Comparison of ENCODE assay signal across 7 mouse cellular contexts in genomic region chr13:38204702-38205482, GRCm38 (mm10). TPM values are rescaled to one million over a fixed set of nuclear protein-coding genes. Genes with fewer than 3 reads are reported as not detected.
DNase-seq lines count a peak whose midpoint lies in the region; ATAC-seq lines count a peak whose summit lies in the region.

Gene Snrnp48, plus strand, starts transcription at chr13:38204938.

- ATAC-seq in intestine, embryonic 15.5 days, result peak; percentile 99

- H3K27me3 ChIP-seq in intestine, embryonic 15.5 days (replicated peaks), result no peaks in the 10 kb centered on the region
- no peaks in the 10 kb centered on the region for H3K27me3 ChIP-seq in midbrain, embryonic 10.5 days (ENCODE audit: low read depth, poor library complexity, severe bottlenecking)

- H3K27ac ChIP-seq in intestine, embryonic 15.5 days, result peak within 1 kb of the TSS; percentile 90
- H3K27ac ChIP-seq in midbrain, embryonic 10.5 days (replicated peaks), result peak within 1 kb of the TSS; percentile 92

- no peaks in the 10 kb centered on the region for H3K9me3 ChIP-seq in intestine, embryonic 15.5 days
- H3K9me3 ChIP-seq in midbrain, embryonic 10.5 days (replicated peaks), result no peaks in the 10 kb centered on the region

- intact Hi-C loops in gastrocnemius, postnatal 36 days (cut with DNase I), result loop anchor here (10.0 kb wide), 1 partner anchor 130 kb away; no protein-coding TSS in a partner anchor
- intact Hi-C loops in left cerebral cortex, postnatal 25 days (cut with DNase I), result loop anchor here (5.0 kb wide), 2 partner anchors 143 to 213 kb away; partner anchors contain the start of gene Ssr1

- peaks cover 4% of the 10 kb centered on the region; the same call in 1 of the 2 replicates for H3K4me1 ChIP-seq in intestine, embryonic 15.5 days (replicated peaks)
- H3K4me1 ChIP-seq in midbrain, embryonic 10.5 days, result peaks cover 15% of the 10 kb centered on the region

- H3K9ac ChIP-seq in intestine, embryonic 15.5 days, result peak within 1 kb of the TSS; percentile 92

- peak; percentile 94 for DNase-seq in adrenal gland, adult 2 months
- peak; percentile 83 for DNase-seq in embryo, embryonic 11.5 days (ENCODE audit: low read depth, low spot score)
- peak; percentile 72 to 83 for DNase-seq in gastrocnemius, postnatal 36 days
- peak; percentile 89 to 94 for DNase-seq in left cerebral cortex, postnatal 25 days (ENCODE audit: low spot score in 2 of 2)
- peak; percentile 91 for DNase-seq in midbrain, embryonic 10.5 days (ENCODE audit: low spot score)
- peak; percentile 82 for DNase-seq in right cerebral cortex, postnatal 4 days

- no peaks in the 10 kb centered on the region; the same call in 1 of the 2 replicates for H3K36me3 ChIP-seq in intestine, embryonic 15.5 days
- H3K36me3 ChIP-seq in midbrain, embryonic 10.5 days, result peaks cover 22% of the 10 kb centered on the region

- H3K4me3 ChIP-seq in intestine, embryonic 15.5 days (replicated peaks), result peak within 1 kb of the TSS; percentile 89
- peak within 1 kb of the TSS; percentile 91 for H3K4me3 ChIP-seq in midbrain, embryonic 10.5 days

- under 1% methylated on average over 59 of the region's 59 CpGs for WGBS in intestine, embryonic 15.5 days
- under 1% methylated on average over 59 of the region's 59 CpGs for WGBS in midbrain, embryonic 10.5 days

- H3K4me2 ChIP-seq in intestine, embryonic 15.5 days (replicated peaks), result peak within 1 kb of the TSS; percentile 61

RNA-seq across cellular contexts. Expression of gene Snrnp48, which starts in this region (rescaled TPM):
- total RNA-seq in adrenal gland, adult 2 months (2021), result 10 to 100 TPM; 16.3 to 26.1 TPM
- 16.7 and 21.0 TPM in 2 replicates for polyA plus RNA-seq in adrenal gland, adult 2 months (2012; rRNA removed)
- total RNA-seq in gastrocnemius, postnatal 36 days (2021), result 1 to 10 TPM; 8.2 to 8.5 TPM
- polyA plus RNA-seq in intestine, embryonic 15.5 days (2015; fragmentation: Nextera tagmentation; extraction: Ambion mirVana), result 35.2 and 36.4 TPM in 2 replicates
- total RNA-seq in left cerebral cortex, postnatal 25 days (2021), result 10 to 100 TPM; 18.4 to 26.1 TPM
- 34.2 and 34.8 TPM in 2 replicates for polyA plus RNA-seq in midbrain, embryonic 10.5 days (2016; fragmentation: Nextera tagmentation; extraction: Ambion mirVana)

Comparison
In these comparisons a context has a peak if more than half of its experiments do, and no peak if none do; other contexts are left out.
1. Peak in every context shown above with its lines: DNase-seq, ATAC-seq, H3K4me3 ChIP-seq and H3K27ac ChIP-seq.